Mouse (Mus musculus) cortical plate, adult 2 months (tissue): ENCODE measurements around the gene Tomm40l.

ENCODE experiments used
- CTCF ChIP-seq: fragments of 200-500 bp; IDR thresholded peaks from 2 replicates; pipeline ENCODE4 v1.5.1; 2011; ENCODE audit warnings: mild to moderate bottlenecking, control low read depth, low read length; ENCODE audit not compliant: insufficient read depth; ENCODE audit errors: extremely low read depth
- POLR2A ChIP-seq: fragments of 200-500 bp; IDR thresholded peaks from 2 replicates; pipeline ENCODE4 v1.6.1; 2011; ENCODE audit warnings: mild to moderate bottlenecking, low read length, control low read depth; ENCODE audit not compliant: insufficient read depth; ENCODE audit errors: extremely low read depth

DNA sequence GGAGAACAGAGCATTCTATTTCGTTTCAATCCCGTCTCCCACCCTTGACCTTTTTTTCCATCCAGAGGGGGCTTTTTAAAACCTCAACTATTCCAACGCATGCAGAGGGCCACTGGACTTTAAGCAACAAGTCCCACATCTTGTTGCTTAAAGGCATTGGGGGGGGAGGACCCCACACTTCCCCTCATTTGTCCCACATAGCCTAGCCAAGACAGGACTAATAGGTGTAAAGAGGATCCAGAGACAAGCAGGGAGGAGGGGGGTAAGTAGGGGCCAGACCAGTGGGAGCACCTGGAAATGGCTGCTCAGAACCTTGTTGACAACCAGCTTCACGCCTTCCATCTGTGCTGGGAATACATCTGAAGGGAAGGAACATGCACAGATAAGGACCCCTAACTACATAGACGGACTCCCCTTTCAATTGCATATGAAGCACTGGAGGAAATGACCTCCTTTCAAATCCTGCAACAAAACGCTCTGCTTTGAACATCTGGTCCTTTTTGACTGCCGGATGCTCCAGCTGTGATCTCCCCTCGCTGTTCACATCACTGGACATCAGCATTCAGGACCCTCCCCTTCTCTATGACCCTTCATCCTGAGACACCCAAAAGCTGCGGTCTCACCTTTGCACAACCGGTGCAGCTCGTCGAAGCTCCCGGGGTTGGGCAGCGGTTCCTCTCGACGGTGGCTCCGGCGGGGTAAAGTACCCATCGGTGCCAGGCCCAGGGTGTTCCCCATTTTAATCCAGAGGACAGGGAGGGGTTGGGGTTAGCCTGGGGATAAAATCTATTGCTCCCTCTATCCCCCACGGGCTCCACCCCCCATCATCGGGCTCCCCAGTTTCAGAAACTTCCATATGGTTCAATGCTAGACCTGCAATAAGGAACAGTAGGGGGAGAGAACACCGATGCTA is 777 bp downstream of the Tomm40l start:
- TF ChIP-seq CTCF (no peak), POLR2A (no peak)
